Mouse (Mus musculus): ENCODE measurements around the gene Tubb4b.

Tubb4b gene

DNA sequence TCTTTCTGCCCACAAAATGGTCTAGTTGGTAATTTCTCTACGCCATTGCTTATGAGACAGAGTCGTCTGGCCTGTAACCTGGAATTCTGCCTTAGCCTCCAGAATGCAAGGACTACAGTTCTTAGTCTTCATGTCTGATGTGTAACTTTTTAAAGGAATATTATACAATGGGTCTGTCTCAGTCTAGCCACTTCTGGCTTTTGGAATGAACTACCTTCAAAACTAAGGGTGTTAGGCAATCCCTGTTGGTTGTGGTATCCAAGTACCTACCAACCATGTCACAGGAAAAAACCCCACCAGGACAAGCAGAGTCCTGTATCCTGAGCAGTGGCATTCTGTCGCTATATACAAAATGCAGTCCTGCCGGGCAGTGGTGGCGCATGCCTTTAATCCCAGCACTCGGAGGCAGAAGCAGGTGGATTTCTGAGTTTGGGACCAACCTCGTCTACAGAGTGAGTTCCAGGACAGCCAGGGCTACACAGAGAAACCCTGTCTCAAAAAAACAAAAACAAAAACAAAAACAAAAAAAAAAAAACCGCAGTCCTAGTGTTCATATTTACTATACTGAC, 1.4 kb upstream of the Tubb4b start:
- no peak for DNase-seq (ENCODE audit: extremely low read depth, insufficient read length, low spot score)

DNA sequence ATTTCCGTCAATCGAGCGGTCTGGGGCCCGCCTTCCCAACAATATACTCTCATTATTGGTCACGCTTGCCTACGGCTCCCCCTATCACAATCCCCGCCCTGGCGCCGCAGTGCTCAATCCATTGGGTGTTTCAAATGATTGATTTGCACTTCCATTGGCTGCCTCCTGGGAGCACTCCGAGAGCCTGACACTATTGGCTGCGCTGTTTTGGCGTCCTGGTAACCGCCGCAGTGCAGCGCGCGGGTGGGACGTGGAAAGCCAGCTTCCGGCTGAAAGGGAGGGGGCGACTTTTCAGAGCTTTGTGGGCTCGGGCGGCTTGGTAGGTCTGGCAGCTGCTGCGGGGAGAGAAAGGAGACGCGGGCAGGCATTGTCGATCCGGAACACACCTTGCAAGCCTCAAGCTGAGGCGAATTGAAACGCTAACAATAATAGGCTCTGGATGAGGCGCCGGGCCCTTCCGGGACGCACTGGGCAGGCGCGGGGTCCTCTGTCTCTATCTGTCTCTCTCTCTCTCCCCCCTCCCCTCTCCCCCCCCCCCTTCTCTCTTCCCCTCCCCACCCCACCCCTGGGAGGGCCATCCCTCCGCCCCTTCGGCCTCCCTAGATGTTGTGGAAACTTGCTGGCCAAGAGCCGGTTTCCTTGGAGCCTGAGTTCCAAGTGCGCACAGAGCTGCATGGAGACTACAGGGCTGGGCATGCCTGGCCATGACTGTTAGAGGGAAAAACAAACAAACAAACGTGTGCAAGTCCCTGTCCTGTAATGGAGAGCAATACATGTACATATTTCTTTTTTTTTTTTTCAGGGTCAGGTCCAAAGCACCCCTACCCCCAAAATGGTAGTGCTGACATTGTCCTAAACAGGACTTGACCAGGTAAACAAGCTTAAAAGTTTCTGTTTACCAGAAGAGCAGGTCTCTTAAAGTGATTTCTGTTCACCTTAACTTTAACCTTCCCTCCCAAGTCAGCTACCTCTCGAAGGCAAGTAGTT, 557 bp upstream of the Tubb4b start:
- peak; percentile 97 for DNase-seq (ENCODE audit: extremely low read depth, insufficient read length, low spot score)

DNA sequence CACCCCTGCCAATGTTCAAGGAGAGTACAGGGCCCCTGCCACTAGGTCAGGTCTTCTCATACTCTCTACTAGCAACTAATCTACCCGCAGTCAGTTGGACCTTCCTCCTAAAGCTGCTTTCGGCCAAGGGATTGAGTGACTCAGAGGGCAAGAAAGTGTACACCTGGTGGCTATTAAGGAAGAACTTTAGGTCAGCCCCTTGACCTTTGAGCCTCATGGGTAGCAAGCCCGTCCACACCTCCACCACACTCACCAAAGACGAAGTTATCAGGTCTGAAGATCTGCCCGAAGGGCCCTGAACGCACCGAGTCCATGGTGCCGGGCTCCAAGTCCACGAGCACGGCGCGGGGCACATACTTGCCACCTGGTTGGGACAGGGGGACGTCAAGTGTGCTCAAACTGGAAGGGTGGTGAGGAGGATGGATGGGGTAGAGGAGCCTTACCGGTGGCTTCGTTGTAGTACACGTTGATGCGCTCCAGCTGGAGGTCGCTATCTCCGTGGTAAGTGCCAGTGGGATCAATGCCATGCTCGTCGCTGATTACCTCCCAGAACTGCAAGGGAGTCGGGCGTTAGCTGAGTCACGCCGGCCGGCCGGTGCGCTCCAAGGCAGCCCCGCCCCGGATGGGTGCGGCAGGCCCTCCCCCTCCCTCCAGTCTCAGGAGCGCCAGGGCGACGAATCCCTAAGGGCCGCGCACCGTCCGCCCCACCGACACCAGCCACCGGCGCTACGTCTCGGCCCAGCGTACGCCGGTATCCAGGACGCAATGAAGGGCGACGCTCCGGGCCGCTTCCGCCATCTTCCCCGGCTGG, 616 bp downstream of the Tubb4b start:
- peak; percentile 92 for DNase-seq (ENCODE audit: extremely low read depth, insufficient read length, low spot score)

DNA sequence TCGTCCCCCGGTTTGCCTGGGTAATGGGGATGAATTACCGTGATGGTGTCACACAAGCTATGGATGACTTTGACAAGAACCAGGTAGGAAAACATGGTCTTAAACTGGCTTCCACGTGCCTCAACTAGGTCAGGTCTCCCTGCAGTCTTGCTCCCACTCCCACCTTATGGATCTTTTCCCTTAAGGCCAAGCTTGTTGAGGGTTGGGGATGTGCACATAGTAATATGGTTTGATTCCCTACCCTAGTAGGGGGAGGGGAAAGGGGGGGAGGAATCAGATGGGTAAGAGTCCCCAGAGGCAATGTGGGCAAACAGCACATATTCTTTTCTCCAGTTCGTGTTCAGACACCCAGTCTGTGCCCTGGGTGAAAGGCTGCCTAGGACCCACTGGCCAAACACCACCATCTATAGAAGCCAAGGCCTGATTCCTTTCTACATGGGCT, 3.1 kb downstream of the Tubb4b start:
- DNase-seq (ENCODE audit: extremely low read depth, insufficient read length, low spot score): peak; percentile 28

DNA sequence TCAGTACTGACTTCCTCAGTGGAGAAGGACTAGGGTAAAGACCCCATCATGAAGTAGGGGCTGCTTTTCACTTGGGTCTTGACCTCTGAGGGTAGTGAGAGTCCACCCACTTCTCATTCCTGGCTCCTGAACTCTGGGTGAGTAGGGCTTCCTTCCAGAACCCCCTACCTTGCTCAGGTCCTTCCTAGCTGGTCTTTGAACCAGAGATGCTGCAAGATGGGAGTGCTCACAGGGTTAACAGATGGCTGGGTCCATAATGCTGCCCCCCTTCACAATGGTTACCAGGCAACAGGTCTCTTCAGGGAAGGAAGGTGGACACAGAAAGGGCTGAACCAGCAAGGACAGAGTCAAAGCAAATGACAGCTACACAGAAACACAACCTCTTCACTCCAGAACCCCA, 6.1 kb downstream of the Tubb4b start, which contains the start of gene Fam166a:
Gene Fam166a, plus strand, starts transcription at position 301 of the 400 bp plus-strand sequence.
- no peak for DNase-seq (ENCODE audit: extremely low read depth, insufficient read length, low spot score)

- DNase-seq (ENCODE audit: extremely low read depth, insufficient read length, low spot score): no peak
These were observed 6.8 kb downstream of the Tubb4b start for GRCm38 (mm10) chr2:25217666-25218065.

- DNase-seq (ENCODE audit: extremely low read depth, insufficient read length, low spot score): no peak
These were observed 10.1 kb downstream of the Tubb4b start, which contains the start of gene Stpg3 for GRCm38 (mm10) chr2:25214444-25214843. Gene Stpg3, minus strand, starts transcription at chr2:25214637.

- no peak for DNase-seq (ENCODE audit: extremely low read depth, insufficient read length, low spot score)
These were observed 11.1 kb downstream of the Tubb4b start for GRCm38 (mm10) chr2:25213266-25213865.

DNA sequence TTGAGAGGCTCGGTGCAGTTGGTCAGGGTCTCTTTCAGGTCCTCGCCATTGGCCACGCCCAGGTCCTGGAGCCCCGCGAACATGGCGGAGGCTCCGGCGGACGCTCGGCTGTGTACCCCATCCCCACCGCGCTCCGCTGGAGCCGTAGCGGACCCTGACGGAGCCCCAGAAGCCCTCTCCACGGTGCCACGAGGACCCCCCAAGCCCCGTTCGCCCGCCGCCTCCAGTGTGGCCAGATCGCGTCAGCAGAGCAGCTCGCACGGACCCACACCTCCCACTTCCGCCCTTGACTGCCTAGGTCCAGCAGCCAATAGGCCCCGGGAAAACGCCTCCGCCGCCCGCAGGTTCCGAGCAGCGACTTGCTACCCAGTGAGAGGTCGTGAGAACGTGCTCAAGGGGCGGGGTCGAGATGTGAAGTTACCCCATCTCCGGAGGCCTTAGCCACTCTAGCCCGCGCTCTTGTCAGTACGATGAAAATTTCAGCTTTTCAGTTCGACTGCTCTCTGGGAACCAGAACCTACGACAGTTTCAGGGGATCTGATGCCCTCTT, 13.3 kb downstream of the Tubb4b start, which contains the start of gene Nelfb:
Gene Nelfb, minus strand, starts transcription at position 369 of the 550 bp plus-strand sequence.
- peak; percentile 95 for DNase-seq (ENCODE audit: extremely low read depth, insufficient read length, low spot score)

GRCm38 (mm10) chr2:25210686-25211085, 13.8 kb downstream of the Tubb4b start:
- no peak for DNase-seq (ENCODE audit: extremely low read depth, insufficient read length, low spot score)

GRCm38 (mm10) chr2:25207593-25207992, 16.9 kb downstream of the Tubb4b start:
- no peak for DNase-seq (ENCODE audit: extremely low read depth, insufficient read length, low spot score)

- DNase-seq (ENCODE audit: extremely low read depth, insufficient read length, low spot score): no peak
These were observed 20.8 kb downstream of the Tubb4b start for GRCm38 (mm10) chr2:25203631-25204214.

DNA sequence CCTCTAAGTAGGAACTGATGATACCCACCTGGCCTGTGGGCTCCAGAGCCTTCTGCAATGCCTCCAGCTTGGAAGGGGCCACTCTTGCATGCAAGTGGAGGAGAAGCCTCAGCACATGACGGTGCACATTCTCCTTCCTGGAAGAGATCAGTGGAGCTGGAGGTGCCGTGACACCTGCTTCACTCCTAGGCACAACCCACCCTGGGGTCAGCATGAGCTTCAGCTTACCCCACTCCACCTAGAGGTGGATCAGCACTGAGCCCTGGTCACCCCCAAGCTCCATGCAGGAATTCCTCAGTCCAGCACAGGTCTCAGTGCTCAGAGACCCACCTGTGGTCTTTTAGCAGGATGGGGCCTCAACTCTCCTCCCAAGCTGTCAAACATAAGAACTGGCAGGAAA, 23.9 kb downstream of the Tubb4b start:
- no peak for DNase-seq (ENCODE audit: extremely low read depth, insufficient read length, low spot score)

DNA sequence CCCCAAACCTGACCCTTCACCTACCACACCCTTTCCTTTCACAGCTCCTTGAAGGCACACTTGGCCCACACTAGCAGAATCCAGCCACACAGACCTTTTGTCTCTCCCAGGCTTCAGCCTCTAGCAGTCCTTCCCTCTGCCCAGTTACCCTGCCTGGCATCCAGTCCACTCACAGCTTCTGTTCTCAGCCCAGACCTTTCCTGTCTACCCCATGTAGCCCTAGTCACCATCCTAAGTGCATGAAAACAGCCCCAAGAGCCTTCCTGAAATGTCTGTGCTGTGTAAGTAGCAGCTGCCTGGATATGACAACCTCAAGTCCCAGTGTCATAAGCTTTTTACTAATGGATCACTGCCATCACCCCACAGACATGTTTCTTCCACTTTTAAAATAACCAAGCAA, 26.6 kb downstream of the Tubb4b start:
- DNase-seq (ENCODE audit: extremely low read depth, insufficient read length, low spot score): no peak

DNA sequence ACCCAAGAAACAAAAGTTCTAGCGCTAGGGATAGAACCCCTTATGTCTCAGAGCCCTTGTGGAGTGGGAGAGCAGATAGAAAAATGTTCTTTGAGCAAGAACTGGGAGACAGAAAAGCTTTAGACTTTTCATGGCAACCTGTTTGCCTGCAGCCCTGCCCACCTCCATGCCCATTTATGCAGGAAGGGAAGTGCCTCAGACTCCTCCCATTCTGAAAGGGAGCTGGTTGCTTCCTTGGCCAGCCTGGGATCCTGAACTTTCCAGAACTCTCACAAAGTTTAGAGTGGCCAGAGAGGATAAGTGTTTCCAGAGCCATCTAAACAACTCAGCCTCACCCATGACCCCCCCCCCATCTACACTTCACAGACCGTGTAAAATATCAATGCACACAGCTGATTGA, 27.3 kb downstream of the Tubb4b start:
- DNase-seq (ENCODE audit: extremely low read depth, insufficient read length, low spot score): no peak

DNA sequence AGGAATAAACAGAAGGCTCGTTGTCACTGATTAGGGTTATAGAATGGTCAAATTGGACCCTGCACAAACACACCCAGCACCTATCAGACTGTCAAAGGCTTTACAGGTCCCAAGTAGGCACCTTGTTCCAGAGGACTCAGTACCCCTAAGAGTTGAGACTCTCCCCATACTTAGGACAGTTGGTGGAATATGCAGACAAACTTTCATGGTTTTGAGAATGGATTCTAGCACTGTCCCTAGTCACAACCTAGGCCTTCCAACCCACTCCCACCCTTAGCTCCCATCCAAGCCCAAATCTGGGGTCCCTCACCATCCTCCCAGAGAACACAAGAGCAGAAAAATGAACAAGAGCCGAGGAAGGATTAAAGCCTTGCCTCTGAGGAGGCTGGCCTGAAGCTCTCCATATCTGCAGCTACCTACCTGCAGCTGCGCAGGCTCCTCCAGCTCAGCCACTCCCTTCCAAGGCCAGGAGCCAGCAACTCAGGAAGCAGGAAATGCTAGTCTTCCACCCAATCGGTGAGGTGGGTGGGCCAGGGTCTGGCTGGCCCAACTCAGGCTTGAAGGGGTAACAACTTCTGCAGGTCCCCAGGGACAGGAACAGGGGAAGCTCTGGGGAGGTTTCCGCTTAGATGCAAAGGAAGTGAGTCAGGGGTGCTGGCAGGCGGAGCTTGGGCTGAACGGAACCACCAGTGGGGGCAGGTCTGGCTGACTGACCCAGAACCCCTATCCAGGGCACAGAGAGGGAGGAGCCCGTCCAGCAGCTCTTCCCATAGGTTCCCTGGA, 28.1 kb downstream of the Tubb4b start, which contains the start of gene Tor4a:
Gene Tor4a, minus strand, starts transcription at position 715 of the 783 bp plus-strand sequence.
- peak; percentile 89 for DNase-seq (ENCODE audit: extremely low read depth, insufficient read length, low spot score)

GRCm38 (mm10) chr2:25195211-25196156, 29.0 kb downstream of the Tubb4b start:
- peak; percentile 60 for DNase-seq (ENCODE audit: extremely low read depth, insufficient read length, low spot score)
